Mouse (Mus musculus) kidney, adult 2 months (tissue): ENCODE results near the gene Astn2. TPM values are rescaled to one million over a fixed set of nuclear protein-coding genes. Genes with fewer than 3 reads are reported as not detected.

Source experiments
- DNase-seq: peaks from one replicate; pipeline ENCODE4 v3.0.0; 2021
- H3K27ac ChIP-seq: fragments of 200-500 bp; 2 replicates; pipeline ENCODE4 v1.5.1; 2012; ENCODE audit warnings: low read depth, low read length, control low read depth, inconsistent platforms; ENCODE audit not compliant: insufficient read depth
- H3K27me3 ChIP-seq: fragments of 200-500 bp; replicated peaks from 2 replicates; pipeline ENCODE4 v1.6.1; 2012; ENCODE audit warnings: mild to moderate bottlenecking, moderate library complexity, low read length, inconsistent platforms; ENCODE audit not compliant: control insufficient read depth, insufficient read depth
- H3K36me3 ChIP-seq: fragments of 200-500 bp; 2 replicates; pipeline ENCODE4 v1.6.1; 2012; ENCODE audit warnings: mild to moderate bottlenecking, moderate library complexity, low read length, inconsistent platforms; ENCODE audit not compliant: control insufficient read depth, insufficient read depth
- H3K4me1 ChIP-seq: fragments of 200-500 bp; 2 replicates; pipeline ENCODE4 v1.6.1; 2011; ENCODE audit warnings: low read length; ENCODE audit not compliant: control insufficient read depth, insufficient read depth
- H3K4me3 ChIP-seq: fragments of 200-500 bp; 2 replicates; pipeline ENCODE4 v1.5.1; 2011; ENCODE audit warnings: mild to moderate bottlenecking, low read depth, low read length, control low read depth; ENCODE audit not compliant: insufficient read depth
- CTCF ChIP-seq: fragments of 200-500 bp; conservative IDR thresholded peaks from 2 replicates; pipeline ENCODE4 v1.5.1; 2011; ENCODE audit warnings: low read depth, mild to moderate bottlenecking, control low read depth, low read length, moderate library complexity, mixed read lengths; ENCODE audit not compliant: insufficient read depth, insufficient read length
- POLR2A ChIP-seq: fragments of 200-500 bp; IDR thresholded peaks from one replicate; pipeline ENCODE4 v1.6.1; 2011; ENCODE audit warnings: low read depth, low read length, control low read depth
- WGBS: fragments of 180-500 bp; shearing (Covaris S2); methylation state at CpG from one replicate; pipeline ENCODE4 v1.1.7; 2018; 5-methylcytosine and 5-hydroxymethylcytosine counted together
- polyA plus RNA-seq: library from polyadenylated mRNA; depleted of rRNA; stranded (reverse); fragments of >200 nt; gene quantifications from 2 replicates; pipeline ENCODE4 v1.2.3, GENCODE M21; 2012

Gene Astn2
- polyA plus RNA-seq, 1 experiment: 2.5 TPM

- H3K36me3 ChIP-seq: no peaks in the 10 kb centered on the region
- H3K4me1 ChIP-seq: no peaks in the 10 kb centered on the region
- no peak for DNase-seq
- no peak overlapping the region for H3K27ac ChIP-seq
- no peak overlapping the region for H3K4me3 ChIP-seq
- TF ChIP-seq POLR2A (no peak), CTCF (no peak)
- 85% methylated on average over 3 of the region's 3 CpGs for WGBS
- no peaks in the 10 kb centered on the region for H3K27me3 ChIP-seq
Measured at GRCm38 (mm10) chr4:65423068-65423625, 981.3 kb downstream of the Astn2 start.

- no peaks in the 10 kb centered on the region for H3K4me1 ChIP-seq
- no peak overlapping the region for H3K27ac ChIP-seq
- TF ChIP-seq POLR2A: no peak
- no peak for TF ChIP-seq CTCF
- H3K27me3 ChIP-seq: no peaks in the 10 kb centered on the region
- no peaks in the 10 kb centered on the region for H3K36me3 ChIP-seq
- DNase-seq: no peak
- H3K4me3 ChIP-seq: no peak overlapping the region
- WGBS: 81% methylated on average over 2 of the region's 2 CpGs
Measured at GRCm38 (mm10) chr4:65421272-65421671, 983.1 kb downstream of the Astn2 start.

GRCm38 (mm10) chr4:65420511-65420931 lies 983.9 kb downstream of the Astn2 start:
- TF ChIP-seq POLR2A (no peak), CTCF (no peak)
- Histone ChIP-seq H3K27ac (peak overlapping the region; percentile 11; the same call in 1 of the 2 replicates), H3K4me1 (no peaks in the 10 kb centered on the region), H3K4me3 (no peak overlapping the region), H3K27me3 (no peaks in the 10 kb centered on the region), H3K36me3 (no peaks in the 10 kb centered on the region)
- 18% methylated on average over 3 of the region's 3 CpGs for WGBS
- peak; percentile 87 for DNase-seq

GRCm38 (mm10) chr4:65415507-65415906 lies 988.9 kb downstream of the Astn2 start:
- H3K36me3 ChIP-seq: no peaks in the 10 kb centered on the region
- no peaks in the 10 kb centered on the region for H3K4me1 ChIP-seq
- TF ChIP-seq CTCF (no peak), POLR2A (no peak)
- H3K27ac ChIP-seq: no peak overlapping the region
- 83% methylated on average over 4 of the region's 4 CpGs for WGBS
- DNase-seq: no peak
- no peaks in the 10 kb centered on the region; the same call in 1 of the 2 replicates for H3K27me3 ChIP-seq
- no peak overlapping the region for H3K4me3 ChIP-seq

- WGBS: 70% methylated on average over 6 of the region's 6 CpGs
- H3K27me3 ChIP-seq: no peaks in the 10 kb centered on the region
- no peaks in the 10 kb centered on the region for H3K36me3 ChIP-seq
- no peak overlapping the region for H3K4me3 ChIP-seq
- no peaks in the 10 kb centered on the region for H3K4me1 ChIP-seq
- peak; percentile 20 for DNase-seq
- TF ChIP-seq POLR2A: no peak
- TF ChIP-seq CTCF: no peak
- no peak overlapping the region for H3K27ac ChIP-seq
Measured at GRCm38 (mm10) chr4:65402836-65403634, 1001.4 kb downstream of the Astn2 start.

- TF ChIP-seq CTCF: no peak
- no peak for TF ChIP-seq POLR2A
- no peaks in the 10 kb centered on the region for H3K4me1 ChIP-seq
- no peak for DNase-seq
- H3K4me3 ChIP-seq: no peak overlapping the region
- H3K27ac ChIP-seq: no peak overlapping the region
- WGBS: 83% methylated on average over 5 of the region's 5 CpGs
- H3K36me3 ChIP-seq: no peaks in the 10 kb centered on the region
- H3K27me3 ChIP-seq: no peaks in the 10 kb centered on the region
Measured at GRCm38 (mm10) chr4:65402286-65402685, 1002.1 kb downstream of the Astn2 start.

- 95% methylated on average over 4 of the region's 4 CpGs for WGBS
- no peak for DNase-seq
- Histone ChIP-seq H3K4me1 (no peaks in the 10 kb centered on the region), H3K27me3 (no peaks in the 10 kb centered on the region), H3K27ac (no peak overlapping the region), H3K36me3 (no peaks in the 10 kb centered on the region), H3K4me3 (no peak overlapping the region)
- TF ChIP-seq POLR2A (no peak), CTCF (no peak)
Measured at GRCm38 (mm10) chr4:65399457-65399856, 1005.0 kb downstream of the Astn2 start.
